Mouse (Mus musculus) spleen, postnatal 4 days (tissue): ENCODE measurements around the gene Pde4b.

Experiments used
- DNase-seq, 2 experiments: peaks; one replicate each; pipeline ENCODE4 v3.0.0; 2022; ENCODE audit warnings: low spot score in 2 of 2

Gene Pde4b

DNA sequence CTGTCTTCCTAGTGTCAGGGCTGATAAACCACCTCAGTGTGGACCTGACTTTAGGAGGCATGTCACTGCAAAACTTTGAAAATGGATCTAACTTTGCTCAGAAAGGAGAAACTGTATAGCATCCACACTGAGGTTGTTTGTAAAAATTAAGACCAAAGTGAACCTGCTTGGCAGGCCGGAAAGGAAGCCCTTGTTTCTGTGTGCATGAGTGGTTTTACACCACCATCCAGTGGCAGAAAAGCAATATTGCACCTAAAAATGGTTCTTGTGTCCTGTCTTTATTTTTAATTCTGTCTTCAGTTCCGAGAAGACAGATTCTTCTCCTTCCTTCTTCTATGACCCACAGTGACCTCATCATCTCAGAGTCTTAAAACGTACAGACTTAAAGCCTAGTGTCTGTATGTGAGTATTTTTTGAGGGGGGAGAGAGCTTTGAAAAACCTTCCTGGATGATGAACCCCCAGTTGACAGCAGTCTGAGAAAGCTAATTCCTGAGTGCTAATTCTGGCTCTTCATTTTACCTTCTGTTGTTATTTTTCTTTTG, 569.2 kb downstream of the Pde4b start:
- DNase-seq = no peak
